Mouse (Mus musculus) brain, adult 2 months (tissue): ENCODE data around the gene Lipo4.
"Not testable (repeated sequence)": the region's sequence is repeated elsewhere in the genome, so short reads cannot be mapped to it uniquely, and the experiment has no call there.

Experiments
- DNase-seq: peaks from one replicate; pipeline ENCODE4 v3.0.0; 2011; ENCODE audit warnings: low read depth, low spot score

Lipo4 gene

DNA sequence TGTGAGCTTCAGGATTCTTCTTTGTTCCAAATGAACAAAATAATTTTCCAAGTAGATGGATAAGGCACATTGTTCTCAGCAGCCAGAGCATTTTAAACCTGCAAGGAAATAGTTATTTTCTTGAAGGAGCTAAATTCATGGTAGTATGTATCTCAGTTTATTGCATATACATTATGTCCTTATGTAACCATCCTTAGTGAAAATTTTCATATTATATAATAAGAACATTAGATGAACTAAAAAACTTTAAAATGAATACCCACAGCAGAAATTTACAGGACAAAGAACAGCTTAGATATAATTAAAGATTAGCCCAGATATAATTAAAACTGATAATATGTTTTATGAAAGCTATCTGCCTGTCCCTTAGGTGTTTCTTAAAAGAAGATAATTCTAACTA is at the start of gene Lipo4:
TSS of gene Lipo4 (minus strand) at position 101 of the 400 bp plus-strand sequence.
- no peak for DNase-seq

DNA sequence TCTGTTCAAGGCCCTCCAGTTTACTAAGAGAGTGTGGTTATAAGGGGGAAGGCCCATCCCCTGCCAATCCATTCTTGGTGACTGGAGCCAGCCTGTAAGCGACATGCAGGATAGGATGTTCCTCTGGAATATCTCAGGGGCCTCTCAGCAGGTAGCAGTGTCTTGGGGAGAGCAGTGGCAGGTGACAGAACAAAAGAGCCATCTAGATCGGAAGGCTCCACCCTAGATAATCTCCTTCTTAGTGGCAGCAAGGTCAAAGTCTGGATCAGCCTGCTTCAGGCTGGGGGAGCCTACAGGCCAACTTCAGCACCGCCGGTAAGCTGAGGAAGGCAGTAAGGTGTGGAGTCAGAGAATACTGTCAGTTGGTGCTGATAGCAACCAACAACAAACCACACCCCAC is 61.2 kb downstream of the Lipo4 start:
- DNase-seq, result not testable (repeated sequence)

DNA sequence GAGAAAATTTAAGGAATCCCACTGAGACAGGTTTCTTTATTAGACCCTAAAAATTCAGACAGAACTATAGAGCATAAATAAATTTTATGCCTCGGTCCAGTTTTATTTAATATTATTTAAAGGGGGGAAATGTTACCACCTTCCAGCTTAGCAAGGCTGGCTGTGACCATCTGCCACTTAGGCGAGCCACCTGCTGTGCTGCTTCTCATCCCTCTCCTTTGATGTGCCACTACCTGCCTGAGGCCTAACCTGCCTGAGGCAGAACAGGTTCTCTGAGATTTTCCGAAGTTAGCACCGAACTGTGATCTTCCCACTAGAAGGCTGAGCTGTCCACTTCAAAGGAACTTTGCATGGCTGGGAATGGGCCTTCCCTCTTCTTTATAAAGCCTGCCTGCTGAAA is 63.9 kb downstream of the Lipo4 start:
- peak; percentile 22 for DNase-seq
